Mouse (Mus musculus) limb, embryonic 13.5 days (tissue): Measurements from ENCODE around the gene Etv1. TPM values are rescaled to one million over a fixed set of nuclear protein-coding genes. Genes with fewer than 3 reads are reported as not detected.

Experiments used
- ATAC-seq: fragments of 200-750 bp; cut with Nextera tagmentation; 2 replicates; pipeline ENCODE4 v1.8.0; 2017; ENCODE audit warnings: low read depth, moderate number of reproducible peaks, moderate TSS enrichment; ENCODE audit not compliant: low FRiP score
- H3K27ac ChIP-seq: fragments of 300-500 bp; sonication (generic); 2 replicates; pipeline ENCODE4 v1.5.1; 2015; ENCODE audit warnings: inconsistent platforms, mild to moderate bottlenecking, moderate library complexity
- H3K27me3 ChIP-seq: fragments of 300-500 bp; sonication (generic); 2 replicates; pipeline ENCODE4 v1.6.1; 2015; ENCODE audit warnings: mild to moderate bottlenecking, inconsistent platforms
- H3K36me3 ChIP-seq: fragments of 300-500 bp; sonication (generic); 2 replicates; pipeline ENCODE4 v1.6.1; 2015; ENCODE audit warnings: inconsistent platforms, mild to moderate bottlenecking, moderate library complexity
- H3K4me1 ChIP-seq: fragments of 300-500 bp; sonication (generic); 2 replicates; pipeline ENCODE4 v1.6.1; 2015; ENCODE audit warnings: inconsistent platforms
- H3K4me2 ChIP-seq: fragments of 300-500 bp; sonication (generic); replicated peaks from 2 replicates; pipeline ENCODE4 v1.6.1; 2015; ENCODE audit warnings: inconsistent platforms, mild to moderate bottlenecking, moderate library complexity
- H3K4me3 ChIP-seq: fragments of 300-500 bp; sonication (generic); 2 replicates; pipeline ENCODE4 v1.5.1; 2015; ENCODE audit warnings: moderate library complexity, mild to moderate bottlenecking, inconsistent platforms
- H3K9ac ChIP-seq: fragments of 300-500 bp; sonication (generic); 2 replicates; pipeline ENCODE4 v1.6.1; 2015; ENCODE audit warnings: mild to moderate bottlenecking, inconsistent platforms
- H3K9me3 ChIP-seq: fragments of 300-500 bp; sonication (generic); 2 replicates; pipeline ENCODE4 v1.6.1; 2016; ENCODE audit warnings: inconsistent platforms
- WGBS: fragments of 180-500 bp; shearing (Covaris S2); methylation state at CpG from one replicate; pipeline ENCODE4 v1.1.7; 2015; 5-methylcytosine and 5-hydroxymethylcytosine counted together
- polyA plus RNA-seq: library from polyadenylated mRNA; unstranded; fragments of >200 nt; fragmentation: Nextera tagmentation; extraction: Ambion mirVana; gene quantifications from 2 replicates; pipeline ENCODE4 v1.2.1, GENCODE M21; 2015

The Etv1 gene
- polyA plus RNA-seq, 1 experiment from 2014 or later: 31.0 TPM

DNA sequence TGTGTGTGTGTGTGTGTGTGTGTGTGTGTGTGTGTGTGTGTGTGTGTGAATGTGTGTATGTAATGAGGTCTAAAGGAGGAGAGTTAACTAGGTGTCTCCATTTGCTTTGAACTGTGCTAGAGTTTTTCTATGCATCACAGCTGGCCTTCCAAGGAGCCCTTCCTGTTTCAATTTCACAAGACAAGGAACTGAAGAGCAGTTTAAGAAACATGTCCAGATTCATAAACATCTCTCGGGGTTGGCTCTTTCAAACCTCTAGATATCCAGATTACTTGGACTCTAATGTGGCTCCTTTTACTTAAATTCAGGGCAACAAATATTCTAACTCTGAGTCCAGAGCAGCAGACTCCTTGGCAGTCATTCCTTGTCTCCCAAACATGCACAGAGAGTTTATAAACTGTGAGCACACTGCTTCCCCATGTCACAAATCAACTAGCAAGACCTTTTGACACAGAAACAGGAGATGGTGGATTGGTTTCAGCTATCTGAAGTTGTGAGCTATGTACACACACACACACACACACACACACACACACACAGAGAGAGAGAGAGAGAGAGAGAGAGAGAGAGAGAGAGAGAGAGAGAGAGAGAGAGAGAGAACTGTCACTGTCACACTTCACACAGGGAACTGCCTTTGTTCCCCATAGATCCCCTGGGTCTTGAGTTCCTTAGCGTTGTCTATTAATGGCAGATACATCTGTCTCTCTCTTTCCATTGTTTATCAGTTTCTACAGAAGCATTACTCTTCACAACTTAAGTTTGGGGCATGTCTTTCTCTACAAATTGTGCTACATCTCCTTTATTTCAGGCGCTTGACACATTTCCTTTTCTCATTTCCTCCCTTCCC is 85.0 kb downstream of the Etv1 start:
- no peak for ATAC-seq
- H3K9me3 ChIP-seq: no peaks in the 10 kb centered on the region
- no peak overlapping the region for H3K9ac ChIP-seq
- H3K27ac ChIP-seq: no peak overlapping the region
- H3K4me3 ChIP-seq: no peak overlapping the region
- 80% methylated on average over 3 of the region's 3 CpGs for WGBS
- H3K4me1 ChIP-seq: no peaks in the 10 kb centered on the region
- H3K36me3 ChIP-seq: no peaks in the 10 kb centered on the region; the same call in 1 of the 2 replicates
- no peak overlapping the region for H3K4me2 ChIP-seq
- H3K27me3 ChIP-seq: no peaks in the 10 kb centered on the region

DNA sequence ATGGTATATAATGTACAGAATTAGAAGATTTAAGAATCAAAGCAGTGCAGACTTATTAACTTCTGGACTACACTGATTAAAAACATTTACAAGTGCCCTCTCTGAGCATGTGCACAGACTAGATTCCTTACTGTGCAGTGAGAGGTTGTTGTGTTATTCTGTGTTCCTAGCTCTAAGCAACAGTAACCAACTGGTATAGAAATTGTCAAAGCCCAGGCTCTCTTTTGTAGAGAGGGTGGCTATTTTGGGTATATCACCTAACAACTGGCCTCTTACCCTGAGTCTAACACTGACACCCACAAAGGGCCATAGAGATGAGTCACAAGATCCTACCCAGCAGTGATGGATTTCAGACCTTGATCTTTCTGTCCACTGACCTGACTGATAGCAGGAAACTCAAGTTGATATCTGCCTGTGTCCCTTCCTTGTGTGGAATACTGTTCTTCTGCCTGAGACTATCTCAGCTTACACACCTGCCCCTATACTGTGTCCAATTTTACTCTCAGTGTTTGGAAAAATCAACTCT is 95.4 kb downstream of the Etv1 start:
- Histone ChIP-seq H3K4me2 (no peak overlapping the region), H3K36me3 (no peaks in the 10 kb centered on the region), H3K4me1 (no peaks in the 10 kb centered on the region), H3K9me3 (no peaks in the 10 kb centered on the region), H3K27me3 (no peaks in the 10 kb centered on the region), H3K27ac (no peak overlapping the region), H3K9ac (no peak overlapping the region), H3K4me3 (no peak overlapping the region)
- ATAC-seq: no peak

DNA sequence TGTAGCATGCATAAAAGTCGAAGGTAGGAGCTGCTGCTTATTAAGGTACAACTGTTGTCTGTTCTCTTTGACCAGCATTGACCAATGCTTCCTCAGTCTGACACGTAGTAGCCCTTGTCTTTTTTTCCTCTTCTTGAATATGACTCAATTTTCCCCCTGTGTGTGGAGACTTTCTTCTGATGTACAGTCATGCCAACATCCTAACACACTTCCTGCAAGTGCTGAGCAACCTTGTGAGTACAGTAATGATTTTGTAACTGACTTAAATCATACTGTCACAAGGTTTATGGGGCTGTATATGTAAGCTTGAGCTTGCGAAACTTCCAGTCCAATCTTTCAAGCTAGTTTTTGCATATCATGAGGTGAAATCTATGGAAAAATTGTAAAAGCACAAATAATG is 125.3 kb downstream of the Etv1 start:
- H3K4me3 ChIP-seq: no peak overlapping the region
- H3K36me3 ChIP-seq: no peaks in the 10 kb centered on the region
- no peak overlapping the region for H3K27ac ChIP-seq
- H3K9ac ChIP-seq: no peak overlapping the region
- no peak for ATAC-seq
- WGBS: 75% methylated on average over 3 of the region's 3 CpGs
- no peaks in the 10 kb centered on the region for H3K9me3 ChIP-seq
- 0 out of 2 replicates have a peak, but pooled peaks cover 3% of the 10 kb centered on the region for H3K4me1 ChIP-seq
- H3K27me3 ChIP-seq: no peaks in the 10 kb centered on the region
- H3K4me2 ChIP-seq: no peak overlapping the region

DNA sequence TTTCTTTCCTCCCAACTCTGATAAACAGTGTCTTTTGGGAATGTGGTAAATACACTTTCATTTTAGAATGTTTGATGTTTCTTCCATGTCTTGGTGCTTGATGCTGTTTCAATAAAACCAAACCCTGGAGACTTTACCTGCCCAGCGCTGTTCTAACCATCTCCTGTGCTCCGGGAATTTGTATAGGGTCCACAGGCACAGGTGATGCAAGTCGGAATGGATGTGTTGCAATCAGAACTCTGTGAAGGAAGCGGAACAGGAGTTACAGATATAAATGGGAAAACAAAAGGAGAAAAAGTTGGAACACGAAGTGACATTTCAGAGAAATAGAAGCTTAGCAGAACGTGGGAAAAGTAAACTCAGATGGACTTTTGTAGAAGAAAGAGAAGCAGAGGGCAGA is 127.1 kb downstream of the Etv1 start:
- Histone ChIP-seq H3K9ac (no peak overlapping the region), H3K36me3 (no peaks in the 10 kb centered on the region), H3K4me2 (no peak overlapping the region), H3K27me3 (no peaks in the 10 kb centered on the region), H3K4me1 (0 out of 2 replicates have a peak, but pooled peaks cover 3% of the 10 kb centered on the region), H3K9me3 (no peaks in the 10 kb centered on the region), H3K27ac (no peak overlapping the region), H3K4me3 (no peak overlapping the region)
- ATAC-seq: no peak
- WGBS: 86% methylated on average over 6 of the region's 6 CpGs

DNA sequence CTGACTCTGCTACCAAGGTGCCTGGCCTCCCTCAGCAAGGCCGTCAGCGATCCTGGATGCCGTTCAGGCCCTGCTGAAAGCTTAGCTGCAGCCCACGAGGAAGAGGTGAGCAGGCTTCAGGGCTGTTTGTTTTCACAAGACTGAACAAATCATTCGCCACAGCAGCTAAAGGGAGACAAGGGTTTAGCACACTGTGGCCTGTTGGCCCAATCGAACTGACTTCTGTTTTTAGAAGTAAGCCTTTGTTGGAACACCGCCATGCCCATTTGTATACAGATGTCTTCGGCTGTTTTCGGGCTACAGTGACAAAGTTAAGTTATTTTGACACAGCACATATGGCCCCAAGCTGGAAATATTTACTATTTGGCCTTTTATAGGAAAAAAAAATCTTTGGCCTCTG is 127.6 kb downstream of the Etv1 start:
- no peak overlapping the region for H3K4me3 ChIP-seq
- 0 out of 2 replicates have a peak, but pooled peaks cover 3% of the 10 kb centered on the region for H3K4me1 ChIP-seq
- 51% methylated on average over 9 of the region's 9 CpGs for WGBS
- no peaks in the 10 kb centered on the region for H3K27me3 ChIP-seq
- H3K36me3 ChIP-seq: no peaks in the 10 kb centered on the region
- H3K4me2 ChIP-seq: no peak overlapping the region
- ATAC-seq: no peak
- H3K27ac ChIP-seq: no peak overlapping the region
- H3K9ac ChIP-seq: no peak overlapping the region
- no peaks in the 10 kb centered on the region for H3K9me3 ChIP-seq

DNA sequence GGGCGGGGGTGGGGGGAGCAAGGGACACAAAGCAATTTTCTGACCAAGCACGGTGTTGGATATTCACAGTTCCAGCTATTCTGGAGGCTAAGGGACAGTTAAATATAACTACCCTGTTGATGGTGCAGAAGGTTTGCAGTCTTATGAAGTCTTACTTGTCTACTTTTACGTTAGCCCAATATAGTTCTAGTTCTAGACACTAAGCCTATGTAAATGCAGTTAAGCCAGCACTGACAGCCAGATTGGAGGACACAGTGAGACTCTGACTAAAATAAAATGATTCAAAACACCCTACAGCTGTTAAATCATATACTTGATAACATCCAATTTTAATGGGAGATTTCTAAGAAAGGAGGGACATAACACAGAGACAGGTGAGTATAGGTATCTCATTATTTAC is 129.8 kb downstream of the Etv1 start:
- Histone ChIP-seq H3K9me3 (no peaks in the 10 kb centered on the region), H3K4me1 (0 out of 2 replicates have a peak, but pooled peaks cover 3% of the 10 kb centered on the region), H3K9ac (no peak overlapping the region), H3K4me3 (no peak overlapping the region), H3K4me2 (no peak overlapping the region), H3K27ac (no peak overlapping the region), H3K36me3 (no peaks in the 10 kb centered on the region), H3K27me3 (no peaks in the 10 kb centered on the region)
- 88% methylated on average over 3 of the region's 3 CpGs for WGBS
- ATAC-seq: no peak
